Mouse (Mus musculus): ENCODE measurements at regions not wholly inside any gene's neighbourhood (a gene's known extent, or its start where the extent isn't known, plus 50 kb on each side); places are given as distances from the start of the nearest gene placed in this dataset.

- WGBS = 87% methylated on average over 1 of the region's 1 CpGs
- no peak for ATAC-seq (ENCODE audit: low FRiP score)
- H3K9ac ChIP-seq (replicated peaks; ENCODE audit: low read length, poor library complexity, severe bottlenecking) = no peak overlapping the region
- H3K36me3 ChIP-seq (ENCODE audit: insufficient read depth, low read length) = no peaks in the 10 kb centered on the region
- H3K9me3 ChIP-seq (ENCODE audit: low read length) = no peaks in the 10 kb centered on the region
- no peak overlapping the region for H3K4me3 ChIP-seq (ENCODE audit: low read depth, low read length)
- H3K27ac ChIP-seq (ENCODE audit: low read depth, low read length) = no peak overlapping the region
- H3K27me3 ChIP-seq (ENCODE audit: insufficient read depth, low read length) = no peaks in the 10 kb centered on the region
- TF ChIP-seq CTCF (IDR thresholded peaks at IDR 0.05) = no peak
- no peak for DNase-seq (ENCODE audit: low spot score)
- no peaks in the 10 kb centered on the region for H3K4me1 ChIP-seq (ENCODE audit: insufficient read depth, low read length)
- no peak overlapping the region for H3K4me2 ChIP-seq (ENCODE audit: low read depth, low read length, poor library complexity, severe bottlenecking)
Measured at GRCm38 (mm10) chr1:137991936-137992335, 183.6 kb downstream of the Ptprc start.

- Histone ChIP-seq H3K4me3 (ENCODE audit: low read depth, low read length) (no peak overlapping the region), H3K27ac (ENCODE audit: low read depth, low read length) (no peak overlapping the region), H3K9me3 (ENCODE audit: low read length) (no peaks in the 10 kb centered on the region), H3K4me1 (ENCODE audit: insufficient read depth, low read length) (no peaks in the 10 kb centered on the region), H3K27me3 (ENCODE audit: insufficient read depth, low read length) (no peaks in the 10 kb centered on the region), H3K9ac (replicated peaks; ENCODE audit: low read length, poor library complexity, severe bottlenecking) (no peak overlapping the region), H3K36me3 (ENCODE audit: insufficient read depth, low read length) (no peaks in the 10 kb centered on the region), H3K4me2 (ENCODE audit: low read depth, low read length, poor library complexity, severe bottlenecking) (no peak overlapping the region)
- DNase-seq (ENCODE audit: low spot score) (no peak), ATAC-seq (ENCODE audit: low FRiP score) (no peak)
- no peak for TF ChIP-seq CTCF (IDR thresholded peaks at IDR 0.05)
- WGBS = 93% methylated on average over 5 of the region's 5 CpGs
Measured at GRCm38 (mm10) chr1:137991412-137991811, 184.1 kb downstream of the Ptprc start.

DNA sequence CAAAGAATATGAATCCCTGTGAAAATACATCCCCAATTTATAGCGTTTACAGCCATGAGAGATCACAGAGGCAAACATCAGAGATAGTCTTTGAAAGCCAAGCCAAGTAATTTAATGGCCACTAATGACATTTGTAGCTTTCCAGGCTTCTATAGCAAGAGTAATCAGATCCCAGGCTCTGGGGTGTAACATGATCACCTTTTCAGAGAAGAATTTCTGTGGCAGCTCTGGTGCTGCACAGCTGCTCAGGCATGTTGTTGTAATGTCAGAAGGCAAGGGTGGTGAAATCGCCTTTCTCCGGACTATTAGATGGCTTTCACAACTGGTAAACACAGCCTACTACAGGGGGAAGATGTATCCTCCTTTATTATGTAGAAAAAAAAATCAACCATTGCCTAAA is 202.1 kb downstream of the Ptprc start:
- Histone ChIP-seq H3K4me2 (ENCODE audit: low read depth, low read length, poor library complexity, severe bottlenecking) (no peak overlapping the region), H3K36me3 (ENCODE audit: insufficient read depth, low read length) (no peaks in the 10 kb centered on the region), H3K4me1 (ENCODE audit: insufficient read depth, low read length) (no peaks in the 10 kb centered on the region), H3K9me3 (ENCODE audit: low read length) (no peaks in the 10 kb centered on the region), H3K27me3 (ENCODE audit: insufficient read depth, low read length) (no peaks in the 10 kb centered on the region), H3K27ac (ENCODE audit: low read depth, low read length) (no peak overlapping the region; the same call in 1 of the 2 replicates), H3K9ac (replicated peaks; ENCODE audit: low read length, poor library complexity, severe bottlenecking) (no peak overlapping the region), H3K4me3 (ENCODE audit: low read depth, low read length) (no peak overlapping the region)
- WGBS = 67% methylated on average over 3 of the region's 3 CpGs
- DNase-seq (ENCODE audit: low spot score) (no peak), ATAC-seq (ENCODE audit: low FRiP score) (no peak)
- TF ChIP-seq CTCF (IDR thresholded peaks at IDR 0.05) = no peak

- no peak for DNase-seq (ENCODE audit: low spot score)
- Histone ChIP-seq H3K27me3 (ENCODE audit: insufficient read depth, low read length) (no peaks in the 10 kb centered on the region), H3K4me2 (ENCODE audit: low read depth, low read length, poor library complexity, severe bottlenecking) (no peak overlapping the region), H3K9me3 (ENCODE audit: low read length) (no peaks in the 10 kb centered on the region), H3K36me3 (ENCODE audit: insufficient read depth, low read length) (no peaks in the 10 kb centered on the region), H3K27ac (ENCODE audit: low read depth, low read length) (no peak overlapping the region; the same call in 1 of the 2 replicates), H3K4me3 (ENCODE audit: low read depth, low read length) (no peak overlapping the region), H3K9ac (replicated peaks; ENCODE audit: low read length, poor library complexity, severe bottlenecking) (no peak overlapping the region), H3K4me1 (ENCODE audit: insufficient read depth, low read length) (no peaks in the 10 kb centered on the region)
- WGBS = 65% methylated on average over 6 of the region's 6 CpGs
- TF ChIP-seq CTCF (IDR thresholded peaks at IDR 0.05) = no peak
- ATAC-seq (ENCODE audit: low FRiP score) = no peak
Measured at GRCm38 (mm10) chr1:137972620-137973350, 202.7 kb downstream of the Ptprc start.

- ATAC-seq (ENCODE audit: low FRiP score) = peak; percentile 38; the same call in 1 of the 2 replicates
- WGBS = 28% methylated on average over 16 of the region's 16 CpGs
- H3K4me2 ChIP-seq (ENCODE audit: low read depth, low read length, poor library complexity, severe bottlenecking) = 0 out of 2 replicates have a peak overlapping the region, but pooled peaks have one; percentile 2
- TF ChIP-seq CTCF (IDR thresholded peaks at IDR 0.05) = no peak
- peak; percentile 64 for DNase-seq (ENCODE audit: low spot score)
- no peaks in the 10 kb centered on the region for H3K9me3 ChIP-seq (ENCODE audit: low read length)
- 0 out of 2 replicates have a peak, but pooled peaks cover 3% of the 10 kb centered on the region for H3K36me3 ChIP-seq (ENCODE audit: insufficient read depth, low read length)
- H3K27me3 ChIP-seq (ENCODE audit: insufficient read depth, low read length) = no peaks in the 10 kb centered on the region
- peak overlapping the region; percentile 48 for H3K27ac ChIP-seq (ENCODE audit: low read depth, low read length)
- no peak overlapping the region for H3K9ac ChIP-seq (replicated peaks; ENCODE audit: low read length, poor library complexity, severe bottlenecking)
- H3K4me3 ChIP-seq (ENCODE audit: low read depth, low read length) = no peak overlapping the region
- no peaks in the 10 kb centered on the region for H3K4me1 ChIP-seq (ENCODE audit: insufficient read depth, low read length)
Measured at GRCm38 (mm10) chr1:137966151-137966836, 209.2 kb downstream of the Ptprc start.

DNA sequence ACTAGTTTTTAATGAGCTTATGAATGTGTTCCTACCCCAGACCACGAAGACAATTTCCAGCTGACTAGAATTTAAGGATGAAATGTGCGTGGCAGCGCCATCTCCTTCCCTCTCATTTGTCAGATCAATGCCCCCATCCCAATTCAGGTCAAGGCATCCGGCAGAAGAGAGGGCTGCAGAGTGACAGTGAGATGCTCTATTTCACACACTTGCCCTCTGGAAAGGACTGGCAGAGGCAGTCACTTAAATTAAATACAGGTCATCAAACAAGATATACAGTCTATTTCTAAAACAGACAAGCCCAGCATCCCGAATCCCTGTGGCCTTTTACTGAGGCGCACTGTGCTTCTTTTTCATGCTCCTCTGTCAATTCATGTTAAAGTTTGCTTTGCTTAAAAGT is 211.9 kb downstream of the Ptprc start:
- peak overlapping the region; percentile 32; the same call in 1 of the 2 replicates for H3K27ac ChIP-seq (ENCODE audit: low read depth, low read length)
- no peak for DNase-seq (ENCODE audit: low spot score)

More for the DNA sequence above, 211.9 kb downstream of the Ptprc start:
- no peak overlapping the region for H3K4me2 ChIP-seq (ENCODE audit: low read depth, low read length, poor library complexity, severe bottlenecking)
- H3K4me3 ChIP-seq (ENCODE audit: low read depth, low read length) = no peak overlapping the region
- no peaks in the 10 kb centered on the region for H3K9me3 ChIP-seq (ENCODE audit: low read length)
- H3K27me3 ChIP-seq (ENCODE audit: insufficient read depth, low read length) = no peaks in the 10 kb centered on the region
- no peak for ATAC-seq (ENCODE audit: low FRiP score)
- H3K9ac ChIP-seq (replicated peaks; ENCODE audit: low read length, poor library complexity, severe bottlenecking) = no peak overlapping the region
- TF ChIP-seq CTCF (IDR thresholded peaks at IDR 0.05) = no peak
- H3K36me3 ChIP-seq (ENCODE audit: insufficient read depth, low read length) = 0 out of 2 replicates have a peak, but pooled peaks cover 6% of the 10 kb centered on the region
- H3K4me1 ChIP-seq (ENCODE audit: insufficient read depth, low read length) = no peaks in the 10 kb centered on the region
- WGBS = 62% methylated on average over 6 of the region's 6 CpGs
